Mouse (Mus musculus) MEL (cell line): Measurements from ENCODE around the gene Gdap2. TPM values are rescaled to one million over a fixed set of nuclear protein-coding genes. Genes with fewer than 3 reads are reported as not detected.

Experiments
- DNase-seq: peaks from one replicate; pipeline ENCODE4 v3.0.0; 2011; ENCODE audit warnings: low read depth, low spot score
- H3K27ac ChIP-seq: 2 replicates; pipeline ENCODE4 v1.5.1; 2012; ENCODE audit warnings: low read depth, mild to moderate bottlenecking, control low read depth, low read length, moderate library complexity; ENCODE audit not compliant: control insufficient read depth
- H3K27me3 ChIP-seq, 2 experiments: fragments of 150-350 bp in 1 of 2; sonication (generic) in 1 of 2; 2 replicates each; pipeline ENCODE4 v1.6.1; 2012; ENCODE audit warnings: low read length in 2 of 2, mild to moderate bottlenecking in 2 of 2, improper control_type of control experiment in 1 of 2, moderate library complexity in 1 of 2; ENCODE audit not compliant: insufficient read depth in 2 of 2, control insufficient read depth in 1 of 2
- H3K36me3 ChIP-seq, 2 experiments: 2 replicates each; pipeline ENCODE4 v1.6.1; 2012 to 2014; ENCODE audit warnings: low read length in 2 of 2, improper control_type of control experiment in 1 of 2, inconsistent platforms in 1 of 2, mild to moderate bottlenecking in 1 of 2; ENCODE audit not compliant: insufficient read depth in 2 of 2, control insufficient read depth in 1 of 2
- H3K4me1 ChIP-seq, 2 experiments: fragments of 150-350 bp in 1 of 2; sonication (generic) in 1 of 2; 2 replicates each; pipeline ENCODE4 v1.6.1; 2012; ENCODE audit warnings: low read length in 2 of 2, improper control_type of control experiment in 1 of 2, mild to moderate bottlenecking in 1 of 2; ENCODE audit not compliant: insufficient read depth in 2 of 2, control insufficient read depth in 1 of 2
- H3K4me3 ChIP-seq, 2 experiments: fragments of 150-350 bp in 1 of 2; sonication (generic) in 1 of 2; 2 replicates each; pipeline ENCODE4 v1.5.1; 2012; ENCODE audit warnings: low read depth in 2 of 2, low read length in 2 of 2, mild to moderate bottlenecking in 2 of 2, moderate library complexity in 2 of 2, control low read depth in 1 of 2, improper control_type of control experiment in 1 of 2; ENCODE audit not compliant: control insufficient read depth in 1 of 2, insufficient read depth in 1 of 2
- H3K79me2 ChIP-seq: 2 replicates; pipeline ENCODE4 v1.6.1; 2012; ENCODE audit warnings: mild to moderate bottlenecking, low read length, moderate library complexity; ENCODE audit not compliant: control insufficient read depth, poor library complexity, insufficient read depth
- H3K9ac ChIP-seq: 2 replicates; pipeline ENCODE4 v1.6.1; 2012; ENCODE audit warnings: low read depth, mild to moderate bottlenecking, control low read depth, low read length, moderate library complexity; ENCODE audit not compliant: control insufficient read depth, poor library complexity, severe bottlenecking
- H3K9me3 ChIP-seq: fragments of 150-350 bp; sonication (generic); replicated peaks from 2 replicates; pipeline ENCODE4 v1.6.1; 2012; ENCODE audit warnings: mild to moderate bottlenecking, low read length, improper control_type of control experiment, moderate library complexity; ENCODE audit not compliant: insufficient read depth
- CHD2 ChIP-seq: IDR thresholded peaks from 2 replicates; pipeline ENCODE4 v1.6.1; 2011; ENCODE audit warnings: low read length, improper control_type of control experiment
- E2F4 ChIP-seq: IDR thresholded peaks from 2 replicates; pipeline ENCODE4 v1.6.1; 2011; ENCODE audit warnings: low read depth, low read length, improper control_type of control experiment, borderline replicate concordance
- ELF1 ChIP-seq: IDR thresholded peaks from 2 replicates; pipeline ENCODE4 v1.6.1; 2014; ENCODE audit warnings: low read depth, mild to moderate bottlenecking, inconsistent platforms, low read length, improper control_type of control experiment, moderate library complexity
- ETS1 ChIP-seq: IDR thresholded peaks from 2 replicates; pipeline ENCODE4 v1.6.1; 2012; ENCODE audit warnings: low read depth, mild to moderate bottlenecking, inconsistent platforms, low read length, improper control_type of control experiment, moderate library complexity
- GATA1 ChIP-seq: IDR thresholded peaks from 2 replicates; pipeline ENCODE4 v1.6.1; 2011; ENCODE audit warnings: low read depth, low read length, improper control_type of control experiment
- HCFC1 ChIP-seq: IDR thresholded peaks from 2 replicates; pipeline ENCODE4 v1.6.1; 2012; ENCODE audit warnings: low read depth, mild to moderate bottlenecking, inconsistent platforms, low read length, improper control_type of control experiment, moderate library complexity
- MAX ChIP-seq: IDR thresholded peaks from 2 replicates; pipeline ENCODE4 v1.6.1; 2011; ENCODE audit warnings: low read length, improper control_type of control experiment
- MAZ ChIP-seq: IDR thresholded peaks from 2 replicates; pipeline ENCODE4 v1.6.1; 2012; ENCODE audit warnings: low read depth, mild to moderate bottlenecking, inconsistent platforms, low read length, improper control_type of control experiment
- MEF2A ChIP-seq: IDR thresholded peaks from 2 replicates; pipeline ENCODE4 v1.6.1; 2014; ENCODE audit warnings: low read depth, mild to moderate bottlenecking, inconsistent platforms, low read length, improper control_type of control experiment; ENCODE audit not compliant: poor library complexity, insufficient replicate concordance, severe bottlenecking; ENCODE audit errors: extremely low read depth
- MXI1 ChIP-seq: IDR thresholded peaks from 2 replicates; pipeline ENCODE4 v1.6.1; 2011; ENCODE audit warnings: mild to moderate bottlenecking, low read depth, low read length, improper control_type of control experiment
- MYC ChIP-seq: IDR thresholded peaks from 2 replicates; pipeline ENCODE4 v1.6.1; 2011; ENCODE audit warnings: low read depth, mild to moderate bottlenecking, low read length, improper control_type of control experiment, moderate library complexity
- NELFE ChIP-seq: IDR thresholded peaks from 2 replicates; pipeline ENCODE4 v1.6.1; 2011; ENCODE audit warnings: low read depth, low read length, improper control_type of control experiment
- POLR2A ChIP-seq, 2 experiments: IDR thresholded peaks; 2 replicates each; pipeline ENCODE4 v1.6.1; 2011 to 2012; ENCODE audit warnings: low read length in 2 of 2, mild to moderate bottlenecking in 2 of 2, control low read depth in 1 of 2, improper control_type of control experiment in 1 of 2, low read depth in 1 of 2, moderate library complexity in 1 of 2; ENCODE audit not compliant: control insufficient read depth in 1 of 2, insufficient read depth in 1 of 2, poor library complexity in 1 of 2
- POLR2AphosphoS2 ChIP-seq: IDR thresholded peaks from 2 replicates; pipeline ENCODE4 v1.6.1; 2011; ENCODE audit warnings: low read length, improper control_type of control experiment
- RAD21 ChIP-seq: IDR thresholded peaks from 2 replicates; pipeline ENCODE4 v1.6.1; 2011; ENCODE audit warnings: mild to moderate bottlenecking, low read depth, low read length, improper control_type of control experiment
- RCOR1 ChIP-seq: IDR thresholded peaks from 2 replicates; pipeline ENCODE4 v1.6.1; 2012; ENCODE audit warnings: low read depth, mild to moderate bottlenecking, inconsistent platforms, low read length, improper control_type of control experiment
- SIN3A ChIP-seq: IDR thresholded peaks from 2 replicates; pipeline ENCODE4 v1.6.1; 2012; ENCODE audit warnings: low read length, improper control_type of control experiment, inconsistent platforms
- SMC3 ChIP-seq: IDR thresholded peaks from 2 replicates; pipeline ENCODE4 v1.6.1; 2011; ENCODE audit warnings: low read depth, low read length, improper control_type of control experiment
- TAL1 ChIP-seq: IDR thresholded peaks from 2 replicates; pipeline ENCODE4 v1.6.1; 2012; ENCODE audit warnings: mild to moderate bottlenecking, inconsistent platforms, low read length, moderate library complexity, mixed read lengths
- TCF12 ChIP-seq: IDR thresholded peaks from 2 replicates; pipeline ENCODE4 v1.6.1; 2014; ENCODE audit warnings: low read depth, mild to moderate bottlenecking, inconsistent platforms, low read length, improper control_type of control experiment, moderate library complexity
- UBTF ChIP-seq: IDR thresholded peaks from 2 replicates; pipeline ENCODE4 v1.6.1; 2012; ENCODE audit warnings: low read depth, mild to moderate bottlenecking, inconsistent platforms, low read length, improper control_type of control experiment, moderate library complexity, borderline replicate concordance; ENCODE audit not compliant: insufficient read depth
- ZC3H11A ChIP-seq: IDR thresholded peaks from 2 replicates; pipeline ENCODE4 v1.6.1; 2012; ENCODE audit warnings: low read depth, mild to moderate bottlenecking, inconsistent platforms, low read length, improper control_type of control experiment
- ZMIZ1 ChIP-seq: IDR thresholded peaks from 2 replicates; pipeline ENCODE4 v1.6.1; 2012; ENCODE audit warnings: low read depth, mild to moderate bottlenecking, inconsistent platforms, low read length, improper control_type of control experiment, moderate library complexity
- polyA plus RNA-seq, 2 experiments: library from polyadenylated mRNA; stranded (reverse) in 1 of 2; unstranded in 1 of 2; fragments of >175 nt in 1 of 2; fragments of >200 nt in 1 of 2; gene quantifications; 2 replicates each; pipeline versions ENCODE4 v1.2.1 to v1.2.4; 2012; ENCODE audit warnings: low replicate concordance in 2 of 2, low read depth in 1 of 2; ENCODE audit not compliant: insufficient read length in 2 of 2, insufficient read depth in 1 of 2, missing spikeins in 1 of 2
- total RNA-seq: library from RNA; depleted of rRNA; stranded (reverse); fragments of 300-350 nt; gene quantifications from 2 replicates; pipeline ENCODE4 v1.2.3, GENCODE M21; 2012

Gene Gdap2
- total and polyA plus RNA-seq, 3 experiments = 14.6 to 17.3 TPM; not detected in 1

DNA sequence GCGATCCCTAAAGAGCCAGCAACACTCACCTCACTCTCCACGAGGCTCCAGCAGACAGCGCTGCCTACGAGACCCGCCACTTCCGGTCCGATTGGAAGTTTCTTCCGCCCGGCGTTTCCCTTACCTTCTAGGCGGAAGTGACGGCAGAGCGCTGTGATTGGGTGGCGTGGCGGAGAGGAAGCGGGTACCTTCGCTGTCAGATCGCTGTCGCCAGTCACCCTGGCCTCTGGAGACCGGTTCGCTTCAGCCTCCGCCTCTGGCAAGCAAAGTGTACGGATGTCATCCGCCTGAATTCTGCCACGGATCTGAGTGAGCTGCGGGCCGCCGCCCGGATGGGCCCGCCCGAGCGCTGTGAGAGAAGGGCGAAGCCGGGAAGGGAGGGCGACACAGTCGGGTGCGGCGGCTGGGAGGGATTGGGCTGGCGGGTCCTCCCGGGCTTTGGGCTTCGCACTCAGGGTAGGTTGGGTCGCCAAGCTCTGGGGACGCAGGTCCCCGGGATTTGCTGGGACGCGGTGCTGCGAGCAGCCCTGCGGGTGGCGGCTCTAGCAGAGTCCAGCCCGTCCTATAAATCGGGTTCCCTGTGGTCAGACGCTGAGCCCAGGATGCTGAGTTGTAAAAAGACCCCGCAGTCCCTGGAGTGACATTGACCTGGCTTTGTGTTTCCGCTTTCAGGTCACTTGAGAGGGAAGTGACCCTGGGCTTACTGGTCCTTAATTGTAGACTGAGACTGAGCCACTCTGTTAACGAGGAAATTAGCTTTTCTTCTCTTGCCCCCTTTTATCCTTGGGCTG, at the start of gene Gdap2, which contains the start of gene Wdr3 (continued):
- TF ChIP-seq HCFC1 = peak; percentile 96
- peak; percentile 93 for TF ChIP-seq MXI1
- peak; percentile 99 for TF ChIP-seq ELF1
- peak; percentile 74 for TF ChIP-seq POLR2AphosphoS2

DNA sequence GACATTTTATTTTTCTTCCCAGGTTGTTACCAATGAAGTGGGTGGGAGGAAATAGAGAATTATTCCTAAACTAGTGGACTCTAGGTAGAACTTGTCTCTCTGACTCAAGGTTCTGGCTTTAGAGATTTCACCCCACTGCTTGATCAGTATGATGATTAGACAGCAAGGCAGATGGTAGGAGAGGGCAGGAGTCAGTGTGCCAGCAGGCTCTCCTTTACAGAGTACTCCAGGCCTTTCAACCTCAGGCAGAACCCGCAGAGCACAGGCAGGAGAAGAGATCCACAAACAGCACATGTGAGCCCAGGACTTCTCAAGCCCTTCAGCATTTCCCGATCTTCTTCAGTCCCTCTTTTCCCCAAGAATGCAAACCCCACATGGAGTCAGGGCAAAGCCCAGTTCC, 43.5 kb upstream of the Gdap2 start:
- Histone ChIP-seq H3K4me1 (no peaks in the 10 kb centered on the region), H3K9me3 (no peaks in the 10 kb centered on the region), H3K27me3 (no peaks in the 10 kb centered on the region; a peak in 2 of 4 replicates), H3K9ac (no peak overlapping the region), H3K4me3 (no peak overlapping the region), H3K36me3 (no peaks in the 10 kb centered on the region), H3K27ac (no peak overlapping the region), H3K79me2 (no peaks in the 10 kb centered on the region)
- TF ChIP-seq GATA1 (no peak), NELFE (no peak), SMC3 (no peak), RAD21 (no peak), ZC3H11A (no peak), MAZ (no peak), TAL1 (no peak), UBTF (no peak), E2F4 (no peak), POLR2A (IDR thresholded peaks at IDR 0.05; ENCODE audit: control insufficient read depth in 1 of 2, insufficient read depth in 1 of 2, low read depth in 1 of 2, low read length in 2 of 2, poor library complexity in 1 of 2) (no peak), POLR2AphosphoS2 (no peak), MAX (no peak), TCF12 (no peak), RCOR1 (no peak), CHD2 (no peak), SIN3A (no peak)
- no peak for DNase-seq

DNA sequence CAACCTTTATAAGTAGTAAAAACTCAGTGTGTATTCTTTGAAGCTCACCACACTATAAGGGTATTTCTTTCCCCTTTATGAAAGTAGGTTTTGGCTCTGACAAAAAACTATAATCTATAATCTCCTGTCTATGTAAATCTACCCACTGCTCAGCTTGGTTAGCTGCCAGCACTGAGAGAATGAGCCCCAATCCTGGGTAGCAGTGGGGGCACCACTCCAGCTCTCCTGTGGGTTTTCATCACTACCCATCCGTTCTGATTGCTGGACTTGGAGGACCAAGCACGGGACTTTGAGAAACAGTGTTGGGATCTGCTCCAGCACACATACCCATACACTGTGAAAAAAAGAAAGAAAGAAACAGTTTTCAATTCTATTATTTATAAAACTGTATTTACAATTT, 40.2 kb upstream of the Gdap2 start:
- DNase-seq = no peak
- TF ChIP-seq E2F4 = no peak
- TF ChIP-seq ELF1 = no peak
- TF ChIP-seq MYC = no peak
- TF ChIP-seq MEF2A = no peak
- no peak for TF ChIP-seq RAD21
- TF ChIP-seq POLR2A (IDR thresholded peaks at IDR 0.05; ENCODE audit: control insufficient read depth in 1 of 2, insufficient read depth in 1 of 2, low read depth in 1 of 2, low read length in 2 of 2, poor library complexity in 1 of 2) = no peak
- TF ChIP-seq ZMIZ1 = no peak
- TF ChIP-seq ETS1 = no peak
- TF ChIP-seq, all 39 proteins: peak for 0
- Histone ChIP-seq H3K9me3 (no peaks in the 10 kb centered on the region), H3K4me1 (no peaks in the 10 kb centered on the region), H3K9ac (no peak overlapping the region), H3K4me3 (no peak overlapping the region), H3K36me3 (no peaks in the 10 kb centered on the region), H3K79me2 (no peaks in the 10 kb centered on the region), H3K27me3 (no peaks in the 10 kb centered on the region; a peak in 2 of 4 replicates), H3K27ac (no peak overlapping the region)
